Mouse (Mus musculus): ENCODE results near the gene Ptgis.

DNA sequence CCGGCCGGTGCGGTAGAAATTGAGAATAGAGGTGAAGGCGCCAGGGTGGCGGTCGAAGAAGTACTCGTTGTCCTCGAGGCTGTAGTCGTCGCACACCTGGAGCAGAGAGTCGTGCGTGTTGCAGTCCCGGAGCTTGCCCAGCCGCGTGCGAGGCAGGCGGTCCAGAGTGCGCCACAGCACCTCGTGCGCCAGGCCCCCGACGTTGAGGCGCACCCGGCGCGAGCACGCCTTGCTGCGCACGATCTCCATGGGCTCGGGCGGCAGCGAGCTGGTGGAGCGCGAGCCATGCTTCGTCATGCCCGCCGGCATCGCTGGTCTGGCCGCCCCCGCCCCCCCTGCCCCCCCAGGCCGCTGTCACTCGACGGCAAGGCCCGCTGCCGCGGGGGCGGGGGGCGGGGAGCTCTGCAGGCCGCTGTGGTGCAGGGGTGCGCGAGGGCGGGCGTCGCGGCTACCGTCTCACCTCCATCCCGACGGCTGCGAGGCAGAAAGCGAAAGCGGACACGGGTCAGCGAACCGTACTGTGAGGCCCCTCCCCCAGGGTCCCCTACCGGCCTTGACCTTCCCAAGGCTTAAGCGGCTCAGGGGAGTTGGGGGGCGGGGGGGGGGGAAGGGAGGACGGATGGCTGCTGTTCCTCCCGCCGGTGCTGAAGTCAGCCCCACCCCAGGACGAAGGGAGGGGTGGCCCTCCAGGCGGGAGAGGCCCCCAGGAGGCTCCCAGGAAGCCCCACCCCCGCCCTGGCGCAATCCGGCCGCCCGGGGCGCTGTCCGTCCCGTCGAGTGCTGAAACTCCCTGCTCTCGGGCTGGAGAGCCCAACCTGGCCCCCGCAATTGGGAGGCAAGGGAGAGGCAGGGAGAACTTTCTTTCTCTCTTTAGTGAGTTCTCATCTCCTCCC is 51.8 kb downstream of the Ptgis start:
- no peak for TF ChIP-seq POU5F1 (IDR thresholded peaks at IDR 0.05; ENCODE audit: borderline replicate concordance, low read length)
- TF ChIP-seq CTCF (conservative IDR thresholded peaks at IDR 0.05; ENCODE audit: low read length) = no peak
- TF ChIP-seq NANOG (IDR thresholded peaks at IDR 0.05; ENCODE audit: borderline replicate concordance, low read length) = no peak
